Mouse (Mus musculus): ENCODE results near the gene Stab1.

DNA sequence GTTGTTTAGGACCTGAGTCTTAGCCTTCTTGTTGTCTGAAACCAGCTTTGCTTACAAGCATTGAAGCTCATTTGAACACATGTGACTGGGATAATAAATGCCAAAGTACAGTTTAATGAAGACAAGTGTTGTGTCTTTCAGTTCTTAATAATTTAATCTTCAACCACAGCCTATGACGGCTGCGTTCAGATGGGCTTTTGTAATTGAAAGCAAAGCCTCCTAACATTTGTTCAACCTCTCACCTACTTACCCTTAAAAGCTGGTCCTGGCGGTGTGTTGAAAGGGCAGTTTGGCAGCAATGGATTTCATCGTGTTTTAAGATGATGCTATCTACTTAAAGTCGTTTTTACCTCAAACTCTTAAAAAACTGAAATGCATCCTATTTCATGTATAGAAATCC is 56.3 kb downstream of the Stab1 start:
- TF ChIP-seq POLR2A (IDR thresholded peaks at IDR 0.05; ENCODE audit: insufficient read length, low read depth) (no peak), USF1 (IDR thresholded peaks at IDR 0.05; ENCODE audit: low read depth) (no peak), MYOG (IDR thresholded peaks at IDR 0.05; ENCODE audit: control insufficient read depth in 1 of 3, insufficient read depth in 1 of 3, insufficient read length in 2 of 3, low read depth in 2 of 3) (no peak), POLR2AphosphoS2 (IDR thresholded peaks at IDR 0.05; ENCODE audit: insufficient read length, low read depth) (no peak), MAX (IDR thresholded peaks at IDR 0.05; ENCODE audit: low read depth) (no peak), REST (IDR thresholded peaks at IDR 0.05; ENCODE audit: insufficient read depth, insufficient read length) (no peak), CEBPB (IDR thresholded peaks at IDR 0.05; ENCODE audit: insufficient read depth, poor library complexity, severe bottlenecking) (no peak), TCF12 (IDR thresholded peaks at IDR 0.05; ENCODE audit: insufficient read depth, poor library complexity, severe bottlenecking) (no peak), TCF3 (IDR thresholded peaks at IDR 0.05; ENCODE audit: insufficient read length, low read depth) (no peak), E2F4 (IDR thresholded peaks at IDR 0.05; ENCODE audit: insufficient read depth) (no peak)

All from myocyte (in vitro differentiated cells).